Mouse (Mus musculus) left cerebral cortex, adult 18-20 months (tissue): Measurements from ENCODE around the gene Ankrd40. TPM values are rescaled to one million over a fixed set of nuclear protein-coding genes. Genes with fewer than 3 reads are reported as not detected.
A peak's percentile ranks its signal among the peaks of the same experiment; 100 is the strongest.

Experiments
- DNase-seq, 2 experiments: peaks; one replicate each; pipeline ENCODE4 v3.0.0; 2021 to 2022; ENCODE audit warnings: low spot score in 2 of 2, mixed read lengths in 1 of 2
- total RNA-seq, 2 experiments: library from RNA; stranded (reverse); gene quantifications; 2 replicates each; pipeline ENCODE4 v1.2.3; 2021

The Ankrd40 gene
- total RNA-seq, 2 experiments from 2014 or later: 123 to 141 TPM

- DNase-seq: no peak
Observed at GRCm38 (mm10) chr11:94322636-94323035, 5.2 kb upstream of the Ankrd40 start.

GRCm38 (mm10) chr11:94323271-94323925, 4.4 kb upstream of the Ankrd40 start:
- no peak for DNase-seq

GRCm38 (mm10) chr11:94324618-94325017, 3.2 kb upstream of the Ankrd40 start:
- DNase-seq: no peak

- no peak for DNase-seq
Observed at GRCm38 (mm10) chr11:94326961-94327411, 815 bp upstream of the Ankrd40 start.

GRCm38 (mm10) chr11:94328644-94329025, 834 bp downstream of the Ankrd40 start:
- peak in 1 of 2 experiments; percentile 23 for DNase-seq

GRCm38 (mm10) chr11:94329270-94329891, 1.6 kb downstream of the Ankrd40 start:
- peak; percentile 38 to 65 for DNase-seq

GRCm38 (mm10) chr11:94330211-94330610, 2.4 kb downstream of the Ankrd40 start:
- DNase-seq: no peak

GRCm38 (mm10) chr11:94332726-94333125, 4.9 kb downstream of the Ankrd40 start:
- no peak for DNase-seq

GRCm38 (mm10) chr11:94334386-94334968, 6.7 kb downstream of the Ankrd40 start:
- DNase-seq: no peak

- no peak for DNase-seq
Observed at GRCm38 (mm10) chr11:94336551-94336950, 8.8 kb downstream of the Ankrd40 start.

GRCm38 (mm10) chr11:94338347-94338746, 10.5 kb downstream of the Ankrd40 start:
- no peak for DNase-seq

- peak; percentile 25 to 45 for DNase-seq
Observed at GRCm38 (mm10) chr11:94339732-94340585, 12.2 kb downstream of the Ankrd40 start.

GRCm38 (mm10) chr11:94340948-94341933, 13.4 kb downstream of the Ankrd40 start:
- no peak for DNase-seq

- no peak for DNase-seq
Observed at GRCm38 (mm10) chr11:94342114-94342905, 14.5 kb downstream of the Ankrd40 start.

- no peak for DNase-seq
Observed at GRCm38 (mm10) chr11:94343955-94344358, 16.2 kb downstream of the Ankrd40 start.

GRCm38 (mm10) chr11:94344470-94344869, 16.7 kb downstream of the Ankrd40 start:
- no peak for DNase-seq

GRCm38 (mm10) chr11:94345926-94346325, 18.1 kb downstream of the Ankrd40 start:
- no peak for DNase-seq

- no peak for DNase-seq
Observed at GRCm38 (mm10) chr11:94346611-94347010, 18.8 kb downstream of the Ankrd40 start.

- DNase-seq: no peak
Observed at GRCm38 (mm10) chr11:94347063-94347575, 19.3 kb downstream of the Ankrd40 start.
